Mouse (Mus musculus) lung, postnatal 4 days (tissue): ENCODE measurements at regions not wholly inside any gene's neighbourhood (a gene's known extent, or its start where the extent isn't known, plus 50 kb on each side); places are given as distances from the start of the nearest gene placed in this dataset.
"Not testable (repeated sequence)": the region's sequence is repeated elsewhere in the genome, so short reads cannot be mapped to it uniquely, and the experiment has no call there.

Experiments used
- DNase-seq, 2 experiments: peaks; one replicate each; pipeline ENCODE4 v3.0.0; 2021

DNA sequence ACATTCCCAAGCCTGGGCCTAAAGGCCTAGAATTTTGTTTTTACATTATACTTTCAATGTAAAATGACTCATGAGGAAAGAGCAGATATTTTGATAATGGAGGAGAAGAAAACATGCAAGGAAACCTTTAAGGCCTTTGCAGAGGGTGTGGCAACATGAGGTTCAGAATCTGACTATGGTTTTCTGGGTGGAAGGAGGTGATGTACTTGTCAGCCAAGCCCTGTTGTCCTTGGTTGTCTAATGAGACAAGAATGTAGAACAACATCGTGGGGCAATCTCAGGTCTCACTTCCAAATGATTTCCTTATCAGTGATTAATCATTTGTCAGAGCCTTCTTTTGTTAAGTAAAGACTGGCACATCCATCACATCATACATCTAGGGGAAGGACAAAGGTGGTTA, 580.5 kb upstream of the Igfbp3 start:
- no peak for DNase-seq

DNA sequence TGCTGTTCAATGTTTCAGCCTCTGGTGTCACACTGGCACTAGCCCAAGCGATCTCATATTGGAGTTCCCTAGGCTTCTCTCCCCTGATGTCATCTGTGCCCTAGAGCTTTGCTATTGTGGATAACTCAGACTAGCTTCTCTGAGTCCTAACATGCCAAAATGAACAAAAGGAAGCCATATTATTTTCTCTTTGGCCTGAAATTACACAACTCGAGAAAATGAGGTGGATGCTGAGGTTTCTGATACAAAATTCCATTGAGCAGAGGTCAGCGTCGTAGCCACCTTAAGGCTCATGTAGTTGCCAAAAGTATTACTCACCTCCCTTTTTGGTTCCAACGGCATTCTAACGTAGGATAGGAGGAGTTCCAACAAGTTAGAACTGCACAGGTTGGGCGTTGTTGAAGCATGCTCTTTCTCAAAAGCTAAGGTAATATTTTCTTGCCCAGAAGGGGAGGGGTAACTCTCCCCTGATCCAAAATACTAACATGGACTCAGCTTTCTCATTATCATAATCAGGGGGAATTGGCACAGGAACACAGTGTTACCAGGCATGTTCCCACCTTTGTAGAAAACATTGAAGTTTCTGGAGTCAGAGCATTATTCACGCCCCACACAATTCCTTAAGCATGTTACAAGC, 566.9 kb upstream of the Igfbp3 start:
- no peak for DNase-seq

DNA sequence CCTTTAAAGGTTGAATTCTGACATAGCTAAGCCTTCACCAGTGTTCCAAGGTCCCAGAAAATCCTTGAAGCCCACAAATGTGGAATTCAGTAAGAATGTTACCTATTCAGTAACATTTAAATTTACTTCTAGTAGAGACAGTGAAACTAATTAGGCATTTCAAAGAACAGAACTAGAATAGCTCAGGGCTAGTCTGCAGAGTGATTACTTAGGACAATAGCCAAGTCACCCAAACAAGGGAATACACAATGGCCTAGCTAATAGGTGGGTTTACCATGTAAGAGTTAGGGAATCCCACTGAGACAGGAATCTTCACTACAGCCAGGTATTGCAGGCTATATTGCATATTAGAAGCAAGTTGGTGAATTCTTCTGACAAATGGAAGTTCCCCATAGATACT, 561.6 kb upstream of the Igfbp3 start:
- not testable (repeated sequence) for DNase-seq

DNA sequence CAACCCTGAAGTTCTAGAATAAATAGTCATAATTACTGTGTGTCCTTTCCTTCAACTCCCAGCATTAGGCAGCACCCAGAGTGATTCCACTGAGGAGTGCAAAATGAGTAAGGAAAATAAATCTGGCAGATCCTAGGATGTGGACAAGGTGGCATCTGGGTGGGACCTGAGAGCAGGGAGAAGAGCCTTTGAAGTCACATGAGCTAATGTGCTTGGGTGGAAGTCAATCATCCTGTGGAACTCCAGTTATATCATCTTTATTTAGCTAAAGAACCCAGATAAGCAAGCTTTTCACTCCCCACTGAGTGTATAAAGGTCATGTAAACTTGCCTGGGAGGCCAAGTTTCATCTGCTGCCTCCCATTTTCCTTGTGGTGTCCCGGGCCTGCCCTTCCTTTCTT, 551.6 kb upstream of the Igfbp3 start:
- DNase-seq: no peak

DNA sequence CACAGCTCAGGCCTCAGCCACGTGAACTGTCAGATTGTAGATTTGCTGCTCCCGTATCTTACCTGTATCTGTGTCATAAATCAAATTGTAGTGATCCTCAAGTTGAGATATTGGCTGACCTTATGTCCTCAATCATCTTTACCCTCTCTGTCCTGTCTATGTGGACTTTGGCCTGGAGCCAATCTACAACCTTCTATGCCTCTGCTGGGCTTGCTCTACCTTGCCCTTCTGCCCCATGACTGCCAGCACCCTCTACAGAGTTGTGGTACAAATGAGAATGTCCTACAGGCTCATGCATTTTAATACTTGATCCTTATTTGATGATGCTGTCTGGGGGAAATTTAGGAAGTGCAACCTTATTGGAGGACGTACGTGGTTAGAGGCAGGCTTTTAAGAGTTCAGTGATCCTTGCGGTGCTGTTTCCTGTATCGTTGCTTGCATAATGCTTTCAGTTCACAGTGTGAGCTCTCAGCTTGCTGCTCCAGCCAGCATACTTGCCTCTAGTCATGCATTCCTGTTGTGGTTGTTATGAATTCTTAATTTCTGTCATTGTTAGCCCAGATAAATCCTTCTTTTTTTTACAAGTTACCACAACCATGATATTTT, 545.2 kb upstream of the Igfbp3 start:
- no peak for DNase-seq
